Mouse (Mus musculus): ENCODE results near the gene Tnrc6a.

DNA sequence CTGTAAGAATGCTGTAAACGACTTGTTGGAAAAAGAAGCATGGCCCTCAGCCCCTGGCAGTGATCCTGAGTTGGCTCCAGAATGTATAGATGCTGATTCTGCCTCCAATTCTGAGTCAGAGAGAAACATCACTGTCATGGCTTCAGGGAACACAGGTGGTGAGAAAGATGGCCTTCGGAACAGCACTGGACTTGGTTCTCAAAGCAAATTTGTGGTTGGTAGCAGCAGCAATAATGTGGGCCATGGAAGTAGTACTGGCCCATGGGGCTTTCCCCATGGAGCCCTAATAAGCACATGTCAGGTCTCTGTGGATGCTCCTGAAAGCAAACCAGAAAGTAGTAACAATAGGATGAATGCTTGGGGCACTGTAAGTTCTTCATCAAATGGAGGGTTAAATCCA is 45.9 kb downstream of the Tnrc6a start:
- no peak for TF ChIP-seq CTCF (IDR thresholded peaks at IDR 0.05)
- TF ChIP-seq EP300 (IDR thresholded peaks at IDR 0.05): no peak

Measured in lung, postnatal 0 days (tissue).